Mouse (Mus musculus): ENCODE measurements around the gene Cdh18. TPM values are rescaled to one million over a fixed set of nuclear protein-coding genes. Genes with fewer than 3 reads are reported as not detected.
"Not testable (repeated sequence)": the region's sequence is repeated elsewhere in the genome, so short reads cannot be mapped to it uniquely, and the experiment has no call there.

Cdh18 gene
- polyA plus RNA-seq, 1 experiment from 2014 or later = 0.12 TPM

DNA sequence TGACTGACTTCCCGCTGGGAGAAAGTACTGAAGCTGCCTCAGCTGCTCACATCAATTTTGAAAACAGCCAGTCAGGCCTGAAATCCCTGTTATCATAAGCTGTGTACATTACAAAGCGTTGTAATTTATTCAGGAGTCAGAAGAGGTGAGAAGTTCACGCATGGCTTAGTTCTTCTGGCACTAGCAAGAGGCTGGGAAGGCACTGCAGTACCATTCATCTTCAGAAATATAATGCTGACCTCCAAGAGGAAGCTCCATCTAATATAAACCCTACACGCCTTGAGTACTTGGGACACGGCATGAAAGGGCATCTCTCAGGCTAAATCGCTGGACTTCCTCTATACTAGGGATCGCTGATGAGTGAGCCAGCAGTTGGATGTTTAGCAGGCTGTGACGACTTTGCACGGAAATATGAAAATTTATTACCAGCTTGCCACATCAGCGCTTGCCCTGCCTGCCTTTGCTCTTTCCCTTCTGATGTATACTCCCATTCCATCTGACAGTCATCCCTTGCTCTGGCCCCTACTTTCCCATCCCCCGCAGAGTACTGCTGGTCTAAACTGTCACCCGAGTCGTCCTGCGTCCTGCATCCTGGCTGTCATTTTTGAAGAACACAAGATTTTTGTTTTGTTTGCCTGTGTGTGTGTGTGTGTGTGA, 486.9 kb downstream of the Cdh18 start:
- no peaks in the 10 kb centered on the region for H3K9me3 ChIP-seq (ENCODE audit: low read length)
- no peak overlapping the region; the same call in 1 of the 2 replicates for H3K9ac ChIP-seq (replicated peaks; ENCODE audit: low read length)
- peak overlapping the region; percentile 41 for H3K4me3 ChIP-seq (ENCODE audit: low read length)
- H3K4me2 ChIP-seq (replicated peaks; ENCODE audit: low read depth, low read length) = peak overlapping the region; percentile 60
- no peaks in the 10 kb centered on the region for H3K36me3 ChIP-seq (ENCODE audit: insufficient read depth, low read length)
- peak; percentile 87 for ATAC-seq (ENCODE audit: low FRiP score, low TSS enrichment)
- no peaks in the 10 kb centered on the region for H3K27me3 ChIP-seq (ENCODE audit: insufficient read depth, low read length)
- H3K4me1 ChIP-seq (ENCODE audit: insufficient read depth, low read length) = peaks cover 15% of the 10 kb centered on the region
- WGBS = 3% methylated on average over 14 of the region's 14 CpGs
- H3K27ac ChIP-seq (ENCODE audit: low read length) = no peak overlapping the region

DNA sequence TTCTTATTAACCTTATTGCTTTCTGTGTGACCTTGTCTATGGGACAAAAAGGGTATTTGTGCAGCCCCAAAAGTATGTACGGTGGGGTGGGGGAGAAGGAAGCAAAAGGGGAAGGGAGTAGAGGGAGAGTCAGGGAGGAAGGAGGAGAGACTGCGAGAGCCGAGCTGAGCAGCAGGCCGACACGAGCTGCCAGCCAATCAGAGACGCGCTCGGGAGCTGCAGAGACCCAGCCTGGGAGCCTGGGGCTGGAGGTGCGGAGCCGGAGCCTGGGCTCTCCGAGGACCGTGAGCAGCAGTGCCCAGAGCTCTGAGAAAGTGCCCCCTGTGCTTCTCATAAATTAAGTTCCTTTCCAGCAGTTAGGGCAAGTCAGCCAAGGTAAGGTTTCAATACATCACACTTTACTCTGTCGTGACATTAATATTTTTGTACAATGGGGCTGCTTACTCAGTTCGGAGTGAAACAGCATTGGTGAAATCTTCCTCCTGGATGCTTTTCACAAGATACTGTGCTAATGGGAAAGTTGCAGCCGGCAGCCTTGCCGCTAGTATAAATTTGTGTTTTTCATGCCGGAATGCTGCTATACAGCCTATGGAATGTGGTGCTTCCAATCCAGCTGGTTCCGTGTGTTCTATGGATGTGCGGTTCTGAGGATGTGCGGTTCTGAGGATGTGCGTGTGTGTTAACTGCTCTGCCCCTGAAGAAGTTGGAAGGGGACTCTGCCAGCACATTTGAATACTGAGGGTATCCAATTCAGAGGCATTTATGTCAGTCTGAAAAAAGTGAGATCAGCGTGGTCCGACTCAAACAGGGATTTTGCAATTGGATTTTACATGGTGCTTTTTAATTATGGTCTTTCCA, 487.6 kb downstream of the Cdh18 start:
- H3K4me1 ChIP-seq (ENCODE audit: insufficient read depth, low read length) = peaks cover 15% of the 10 kb centered on the region
- H3K27me3 ChIP-seq (ENCODE audit: insufficient read depth, low read length) = no peaks in the 10 kb centered on the region
- no peaks in the 10 kb centered on the region for H3K9me3 ChIP-seq (ENCODE audit: low read length)
- H3K4me3 ChIP-seq (ENCODE audit: low read length) = peak overlapping the region; percentile 41
- no peak overlapping the region for H3K27ac ChIP-seq (ENCODE audit: low read length)
- H3K9ac ChIP-seq (replicated peaks; ENCODE audit: low read length) = no peak overlapping the region; the same call in 1 of the 2 replicates
- H3K4me2 ChIP-seq (replicated peaks; ENCODE audit: low read depth, low read length) = peak overlapping the region; percentile 60
- ATAC-seq (ENCODE audit: low FRiP score, low TSS enrichment) = peak; percentile 100
- H3K36me3 ChIP-seq (ENCODE audit: insufficient read depth, low read length) = no peaks in the 10 kb centered on the region
- 5% methylated on average over 23 of the region's 23 CpGs for WGBS

DNA sequence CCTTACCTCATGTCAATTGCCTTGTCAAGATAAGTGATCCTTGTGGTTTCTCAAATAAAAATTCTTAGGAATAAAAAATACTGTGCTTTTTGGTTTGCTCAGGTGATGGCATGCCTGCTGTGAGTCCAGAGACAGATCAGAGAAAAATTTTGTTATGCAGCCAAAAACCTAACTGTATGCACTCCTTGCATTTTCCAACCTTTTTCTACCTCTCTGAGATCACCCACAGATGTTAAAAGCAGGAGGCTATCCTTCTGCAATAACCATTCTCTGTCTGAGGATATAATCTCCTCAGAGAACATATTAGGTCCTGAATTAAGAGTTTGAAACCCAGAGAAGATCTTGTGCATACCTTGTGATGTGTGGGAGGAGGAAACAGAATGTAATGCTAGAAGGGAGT, 488.7 kb downstream of the Cdh18 start:
- H3K27ac ChIP-seq (ENCODE audit: low read length) = no peak overlapping the region
- peaks cover 15% of the 10 kb centered on the region for H3K4me1 ChIP-seq (ENCODE audit: insufficient read depth, low read length)
- H3K9ac ChIP-seq (replicated peaks; ENCODE audit: low read length) = no peak overlapping the region
- no peaks in the 10 kb centered on the region for H3K27me3 ChIP-seq (ENCODE audit: insufficient read depth, low read length)
- no peak overlapping the region for H3K4me3 ChIP-seq (ENCODE audit: low read length)
- H3K9me3 ChIP-seq (ENCODE audit: low read length) = no peaks in the 10 kb centered on the region
- H3K36me3 ChIP-seq (ENCODE audit: insufficient read depth, low read length) = no peaks in the 10 kb centered on the region
- ATAC-seq (ENCODE audit: low FRiP score, low TSS enrichment) = no peak
- H3K4me2 ChIP-seq (replicated peaks; ENCODE audit: low read depth, low read length) = no peak overlapping the region

DNA sequence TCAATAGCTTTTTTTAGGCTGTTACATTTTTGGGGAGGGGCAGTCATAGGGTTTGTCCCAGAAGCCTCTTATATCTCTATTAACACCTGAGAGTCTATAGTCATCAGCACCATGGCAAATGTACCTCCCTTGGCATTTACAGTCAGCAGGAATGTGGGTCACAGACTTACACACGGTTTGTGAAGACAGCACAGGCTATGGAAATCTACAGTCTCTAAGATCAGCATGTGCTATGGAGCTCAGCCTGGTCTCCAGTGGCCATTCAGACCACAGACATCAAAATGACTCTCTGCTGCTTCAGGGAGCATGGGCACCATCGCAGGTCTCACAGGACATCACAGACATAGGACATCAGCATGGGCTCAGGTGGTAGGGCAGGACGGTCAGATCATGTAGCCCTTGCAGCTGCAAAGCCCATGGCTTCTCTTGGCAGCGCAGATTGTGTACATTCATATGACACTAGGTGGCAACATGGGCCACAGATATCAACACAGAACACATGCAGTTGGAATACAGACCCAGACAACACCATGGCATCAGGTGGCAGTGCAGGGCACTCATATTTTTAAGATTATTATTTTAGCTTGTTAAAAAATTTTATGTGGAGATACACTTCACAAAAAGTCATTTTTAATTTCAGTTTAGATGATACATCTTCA, 497.4 kb downstream of the Cdh18 start:
- Histone ChIP-seq H3K27me3 (ENCODE audit: insufficient read depth, low read length) (no peaks in the 10 kb centered on the region), H3K36me3 (ENCODE audit: insufficient read depth, low read length) (no peaks in the 10 kb centered on the region), H3K9ac (replicated peaks; ENCODE audit: low read length) (no peak overlapping the region), H3K27ac (ENCODE audit: low read length) (no peak overlapping the region), H3K4me1 (ENCODE audit: insufficient read depth, low read length) (no peaks in the 10 kb centered on the region), H3K4me2 (replicated peaks; ENCODE audit: low read depth, low read length) (no peak overlapping the region), H3K4me3 (ENCODE audit: low read length) (no peak overlapping the region), H3K9me3 (ENCODE audit: low read length) (no peaks in the 10 kb centered on the region)
- WGBS = 82% methylated on average over 4 of the region's 4 CpGs
- no peak for ATAC-seq (ENCODE audit: low FRiP score, low TSS enrichment)

DNA sequence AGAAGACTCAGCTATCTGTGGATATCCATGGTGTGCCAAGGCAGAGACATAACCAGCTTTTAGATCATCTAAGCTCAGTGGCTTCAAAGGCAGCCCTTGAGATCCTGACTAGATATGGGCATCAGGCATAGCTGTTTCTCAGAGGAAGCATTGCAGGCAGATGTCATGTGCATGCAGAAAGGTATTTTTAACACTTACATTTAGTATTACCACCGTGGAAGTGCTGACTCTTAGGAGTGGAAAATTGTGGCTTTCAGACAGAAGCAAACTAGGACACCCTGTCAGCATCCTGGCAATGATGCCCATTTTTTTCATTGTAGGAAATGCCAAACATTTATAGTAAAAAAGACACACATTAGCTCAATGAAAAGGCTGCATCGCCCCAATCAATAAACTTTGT, 503.2 kb downstream of the Cdh18 start:
- Histone ChIP-seq H3K4me2 (replicated peaks; ENCODE audit: low read depth, low read length) (no peak overlapping the region), H3K9ac (replicated peaks; ENCODE audit: low read length) (no peak overlapping the region), H3K4me1 (ENCODE audit: insufficient read depth, low read length) (no peaks in the 10 kb centered on the region), H3K36me3 (ENCODE audit: insufficient read depth, low read length) (no peaks in the 10 kb centered on the region), H3K4me3 (ENCODE audit: low read length) (no peak overlapping the region), H3K27ac (ENCODE audit: low read length) (no peak overlapping the region), H3K9me3 (ENCODE audit: low read length) (no peaks in the 10 kb centered on the region), H3K27me3 (ENCODE audit: insufficient read depth, low read length) (no peaks in the 10 kb centered on the region)
- ATAC-seq (ENCODE audit: low FRiP score, low TSS enrichment) = no peak
- 73% methylated on average over 2 of the region's 2 CpGs for WGBS

DNA sequence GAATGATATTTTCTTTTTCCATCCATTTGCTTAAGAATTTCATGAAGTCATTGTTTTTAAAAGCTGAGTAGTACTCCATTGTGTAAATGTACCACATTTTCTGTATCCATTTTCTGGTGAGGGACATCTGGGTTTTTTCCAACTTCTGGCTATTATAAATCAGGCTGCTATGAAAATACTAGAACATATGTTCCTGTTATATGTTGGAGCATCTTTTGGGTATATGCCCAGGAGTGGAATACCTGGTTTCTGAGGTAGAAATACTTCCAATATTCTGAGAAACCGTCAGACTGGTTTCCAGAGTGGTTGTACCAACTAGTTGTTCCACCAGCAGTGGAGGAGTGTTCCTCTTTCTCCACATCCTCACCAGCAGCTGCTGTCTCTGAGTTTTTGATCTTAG, 536.5 kb downstream of the Cdh18 start:
- not testable (repeated sequence) for H3K4me2 ChIP-seq (replicated peaks; ENCODE audit: low read depth, low read length); H3K27me3 ChIP-seq (ENCODE audit: insufficient read depth, low read length); H3K27ac ChIP-seq (ENCODE audit: low read length); H3K9me3 ChIP-seq (ENCODE audit: low read length); H3K9ac ChIP-seq (replicated peaks; ENCODE audit: low read length); H3K4me1 ChIP-seq (ENCODE audit: insufficient read depth, low read length); ATAC-seq (ENCODE audit: low FRiP score, low TSS enrichment); H3K4me3 ChIP-seq (ENCODE audit: low read length); H3K36me3 ChIP-seq (ENCODE audit: insufficient read depth, low read length)
- WGBS = 84% methylated on average over 1 of the region's 1 CpGs

DNA sequence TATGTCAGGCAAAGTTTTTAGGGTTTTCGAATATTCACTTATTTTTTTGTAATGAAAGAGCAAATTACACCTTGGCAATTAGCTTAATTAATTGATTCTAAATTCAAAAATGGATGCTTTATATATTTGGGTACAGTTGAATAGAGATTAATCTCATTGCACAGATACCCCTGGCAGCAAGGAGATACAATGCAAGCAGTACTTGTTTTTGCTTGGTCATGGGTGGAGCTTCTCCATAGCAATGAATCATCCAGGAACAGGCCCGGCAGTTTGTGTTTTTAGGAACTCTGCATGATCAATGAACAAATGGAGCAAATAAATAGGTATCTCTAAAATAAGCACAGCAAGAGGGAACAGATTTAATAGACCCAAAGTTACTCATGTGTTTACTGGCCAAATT, 538.7 kb downstream of the Cdh18 start:
- no peaks in the 10 kb centered on the region for H3K36me3 ChIP-seq (ENCODE audit: insufficient read depth, low read length)
- H3K9ac ChIP-seq (replicated peaks; ENCODE audit: low read length) = no peak overlapping the region
- H3K27ac ChIP-seq (ENCODE audit: low read length) = no peak overlapping the region
- no peak for ATAC-seq (ENCODE audit: low FRiP score, low TSS enrichment)
- H3K4me3 ChIP-seq (ENCODE audit: low read length) = no peak overlapping the region
- H3K27me3 ChIP-seq (ENCODE audit: insufficient read depth, low read length) = no peaks in the 10 kb centered on the region
- H3K9me3 ChIP-seq (ENCODE audit: low read length) = no peaks in the 10 kb centered on the region
- 68% methylated on average over 2 of the region's 2 CpGs for WGBS
- H3K4me1 ChIP-seq (ENCODE audit: insufficient read depth, low read length) = no peaks in the 10 kb centered on the region
- H3K4me2 ChIP-seq (replicated peaks; ENCODE audit: low read depth, low read length) = no peak overlapping the region

DNA sequence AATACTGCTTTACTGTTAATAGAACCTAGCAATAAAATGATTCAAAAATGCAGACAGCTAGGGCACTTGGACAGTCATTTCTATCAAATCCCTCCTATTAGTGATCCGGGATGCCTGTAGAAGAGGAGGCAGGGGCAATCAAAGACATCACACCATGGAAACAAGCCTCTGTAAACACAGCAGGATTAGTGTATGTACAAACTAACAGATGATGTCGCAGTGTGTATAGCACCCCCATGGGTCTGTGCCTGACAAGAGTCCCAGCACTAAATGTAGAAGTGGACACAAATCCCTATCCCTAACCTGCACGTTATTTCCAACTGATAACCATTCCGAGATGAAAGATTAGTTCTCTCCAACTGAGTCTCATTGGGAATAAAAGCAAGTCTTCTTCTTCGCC, 547.8 kb downstream of the Cdh18 start:
- Histone ChIP-seq H3K4me3 (ENCODE audit: low read length) (no peak overlapping the region), H3K9ac (replicated peaks; ENCODE audit: low read length) (no peak overlapping the region), H3K4me1 (ENCODE audit: insufficient read depth, low read length) (no peaks in the 10 kb centered on the region), H3K27me3 (ENCODE audit: insufficient read depth, low read length) (no peaks in the 10 kb centered on the region), H3K27ac (ENCODE audit: low read length) (no peak overlapping the region), H3K36me3 (ENCODE audit: insufficient read depth, low read length) (no peaks in the 10 kb centered on the region), H3K4me2 (replicated peaks; ENCODE audit: low read depth, low read length) (no peak overlapping the region), H3K9me3 (ENCODE audit: low read length) (no peaks in the 10 kb centered on the region)
- no peak for ATAC-seq (ENCODE audit: low FRiP score, low TSS enrichment)
- 86% methylated on average over 5 of the region's 5 CpGs for WGBS

DNA sequence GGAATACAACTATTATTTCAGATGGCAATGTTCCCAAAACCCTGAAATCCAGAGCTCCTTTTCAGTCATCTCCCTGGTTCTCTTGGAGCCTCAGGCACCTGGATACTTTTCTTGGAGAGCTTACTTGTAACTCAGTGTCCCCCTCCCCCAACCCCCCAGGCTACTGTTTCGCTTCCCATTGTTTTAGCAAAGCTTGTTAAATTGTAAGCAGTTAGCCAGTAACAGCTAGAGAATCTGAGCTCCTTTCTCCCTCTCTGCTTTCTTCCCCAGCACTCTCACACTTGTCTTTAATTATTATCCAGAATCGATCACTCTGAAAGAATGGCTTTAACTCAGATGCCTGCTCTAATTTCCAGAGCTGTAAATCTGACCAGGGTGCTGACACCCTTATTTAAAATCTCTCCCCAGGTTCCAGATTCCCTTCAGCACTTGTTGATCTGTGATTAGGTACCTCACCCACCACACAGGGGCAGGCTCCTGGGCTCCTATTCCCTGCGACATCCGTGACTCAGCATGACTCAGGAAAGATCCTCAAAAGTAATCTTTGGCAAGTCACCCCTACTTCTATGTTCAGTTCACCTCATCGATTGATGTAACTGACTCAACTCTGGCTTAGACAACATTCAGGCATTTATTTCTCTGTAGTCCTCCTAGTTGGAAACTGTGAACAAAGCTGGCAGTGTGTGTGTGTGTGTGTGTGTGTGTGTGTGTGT, 556.0 kb downstream of the Cdh18 start:
- H3K4me2 ChIP-seq (replicated peaks; ENCODE audit: low read depth, low read length) = no peak overlapping the region
- H3K27ac ChIP-seq (ENCODE audit: low read length) = no peak overlapping the region
- no peak overlapping the region for H3K9ac ChIP-seq (replicated peaks; ENCODE audit: low read length)
- H3K4me3 ChIP-seq (ENCODE audit: low read length) = no peak overlapping the region
- no peaks in the 10 kb centered on the region for H3K36me3 ChIP-seq (ENCODE audit: insufficient read depth, low read length)
- no peaks in the 10 kb centered on the region for H3K9me3 ChIP-seq (ENCODE audit: low read length)
- H3K4me1 ChIP-seq (ENCODE audit: insufficient read depth, low read length) = no peaks in the 10 kb centered on the region
- peak; percentile 80 for ATAC-seq (ENCODE audit: low FRiP score, low TSS enrichment)
- WGBS = 37% methylated on average over 5 of the region's 5 CpGs
- H3K27me3 ChIP-seq (ENCODE audit: insufficient read depth, low read length) = no peaks in the 10 kb centered on the region
